Mouse (Mus musculus) hindbrain, postnatal 0 days (tissue): ENCODE results near the gene BC049352. TPM values are rescaled to one million over a fixed set of nuclear protein-coding genes. Genes with fewer than 3 reads are reported as not detected.
A peak's percentile ranks its signal among the peaks of the same experiment; 100 is the strongest.

Experiments used
- ATAC-seq: fragments of 200-750 bp; cut with Nextera tagmentation; 2 replicates; pipeline ENCODE4 v1.8.0; 2017; ENCODE audit warnings: mild to moderate bottlenecking, moderate TSS enrichment, moderate library complexity
- DNase-seq: peaks from one replicate; pipeline ENCODE4 v3.0.0-alpha.2; 2015; ENCODE audit warnings: low spot score
- H3K27ac ChIP-seq: fragments of 300-500 bp; sonication (generic); 2 replicates; pipeline ENCODE4 v1.5.1; 2014; ENCODE audit warnings: mild to moderate bottlenecking
- H3K27me3 ChIP-seq: fragments of 300-500 bp; sonication (generic); 2 replicates; pipeline ENCODE4 v1.6.1; 2014; ENCODE audit warnings: low read length, mixed read lengths; ENCODE audit not compliant: insufficient read depth
- H3K36me3 ChIP-seq: fragments of 300-500 bp; sonication (generic); 2 replicates; pipeline ENCODE4 v1.6.1; 2014; ENCODE audit warnings: low read length, mixed read lengths; ENCODE audit not compliant: insufficient read depth
- H3K4me1 ChIP-seq: fragments of 300-500 bp; sonication (generic); 2 replicates; pipeline ENCODE4 v1.6.1; 2014; ENCODE audit warnings: antibody characterized with exemption, low read length, mixed read lengths; ENCODE audit not compliant: insufficient read depth
- H3K4me2 ChIP-seq: fragments of 300-500 bp; sonication (generic); 2 replicates; pipeline ENCODE4 v1.6.1; 2014; ENCODE audit warnings: low read depth, mild to moderate bottlenecking, low read length, moderate library complexity, mixed read lengths
- H3K4me3 ChIP-seq: fragments of 300-500 bp; sonication (generic); 2 replicates; pipeline ENCODE4 v1.5.1; 2014; ENCODE audit warnings: low read length
- H3K9ac ChIP-seq: fragments of 300-500 bp; sonication (generic); replicated peaks from 2 replicates; pipeline ENCODE4 v1.6.1; 2014; ENCODE audit warnings: mild to moderate bottlenecking, low read length, moderate library complexity, mixed read lengths
- H3K9me3 ChIP-seq: fragments of 300-500 bp; sonication (generic); 2 replicates; pipeline ENCODE4 v1.6.1; 2016; ENCODE audit warnings: low read length, mixed read lengths
- CTCF ChIP-seq: IDR thresholded peaks from 2 replicates; pipeline ENCODE4 v1.5.1; 2016; ENCODE audit warnings: antibody characterized with exemption, control low read depth, low read depth
- WGBS: fragments of 180-500 bp; shearing (Covaris S2); extraction: QIAGEN DNeasy Blood & Tissue Kit; methylation state at CpG from one replicate; pipeline ENCODE4 v1.1.7; 2014; 5-methylcytosine and 5-hydroxymethylcytosine counted together
- microRNA-seq, 2 experiments: library from miRNA; unstranded; fragments of <30 nt; microRNA quantifications; one replicate each; pipeline ENCODE4; 2016
- polyA plus RNA-seq: library from polyadenylated mRNA; unstranded; fragments of >200 nt; fragmentation: Nextera tagmentation; extraction: Ambion mirVana; gene quantifications from 2 replicates; pipeline ENCODE4 v1.2.1, GENCODE M21; 2015
- total RNA-seq: library from RNA; depleted of rRNA; stranded (reverse); fragments of >200 nt; gene quantifications from 2 replicates; pipeline ENCODE4 v1.2.3, GENCODE M21; 2014; rRNA removed

The BC049352 gene
- total and polyA plus RNA-seq, 2 experiments from 2014 or later = 0.16 TPM; not detected in 1

- Histone ChIP-seq H3K9me3 (no peaks in the 10 kb centered on the region), H3K9ac (no peak overlapping the region), H3K27me3 (no peaks in the 10 kb centered on the region), H3K4me2 (no peak overlapping the region), H3K36me3 (no peaks in the 10 kb centered on the region), H3K27ac (no peak overlapping the region), H3K4me1 (no peaks in the 10 kb centered on the region), H3K4me3 (no peak overlapping the region)
- DNase-seq (no peak), ATAC-seq (no peak)
- no peak for TF ChIP-seq CTCF
- 90% methylated on average over 5 of the region's 5 CpGs for WGBS
These were observed 100.7 kb downstream of the BC049352 start for GRCm38 (mm10) chr9:45282466-45282865.

DNA sequence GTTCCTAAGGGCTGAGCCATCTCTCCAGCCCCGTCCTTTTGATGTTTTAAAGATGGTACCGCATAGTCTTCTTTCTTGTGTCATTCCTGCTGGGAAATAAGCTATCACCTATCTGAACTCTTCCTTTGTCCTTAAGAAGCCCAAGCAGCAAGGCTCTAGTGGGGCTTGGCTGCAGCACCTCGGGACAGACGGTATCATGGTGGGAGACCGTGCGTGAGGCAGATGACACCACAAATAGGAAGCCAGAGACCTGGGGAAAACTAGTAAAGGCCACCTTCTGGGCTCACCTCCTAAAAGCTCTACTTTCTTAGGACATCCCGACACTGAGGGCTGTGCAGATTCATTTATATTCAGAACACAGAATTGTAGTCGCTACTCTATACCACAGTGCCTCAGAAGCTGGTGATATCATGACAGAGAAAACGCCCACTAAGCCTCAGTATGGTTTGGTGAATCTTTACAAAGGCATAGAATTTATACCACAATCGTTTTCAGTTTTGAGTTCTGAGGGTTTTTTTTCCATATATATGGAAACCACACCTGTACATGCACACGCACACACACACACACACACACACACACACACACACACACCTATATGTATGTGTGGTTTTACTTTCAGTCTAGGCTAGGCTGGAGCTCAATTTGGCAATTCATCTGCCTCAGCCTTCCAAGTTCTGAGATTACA, 109.8 kb downstream of the BC049352 start:
- Histone ChIP-seq H3K27ac (no peak overlapping the region), H3K36me3 (no peaks in the 10 kb centered on the region), H3K4me2 (no peak overlapping the region), H3K4me1 (no peaks in the 10 kb centered on the region), H3K9ac (no peak overlapping the region), H3K9me3 (no peaks in the 10 kb centered on the region), H3K27me3 (no peaks in the 10 kb centered on the region), H3K4me3 (no peak overlapping the region)
- TF ChIP-seq CTCF = no peak
- ATAC-seq (no peak), DNase-seq (no peak)
- WGBS = 77% methylated on average over 11 of the region's 11 CpGs

DNA sequence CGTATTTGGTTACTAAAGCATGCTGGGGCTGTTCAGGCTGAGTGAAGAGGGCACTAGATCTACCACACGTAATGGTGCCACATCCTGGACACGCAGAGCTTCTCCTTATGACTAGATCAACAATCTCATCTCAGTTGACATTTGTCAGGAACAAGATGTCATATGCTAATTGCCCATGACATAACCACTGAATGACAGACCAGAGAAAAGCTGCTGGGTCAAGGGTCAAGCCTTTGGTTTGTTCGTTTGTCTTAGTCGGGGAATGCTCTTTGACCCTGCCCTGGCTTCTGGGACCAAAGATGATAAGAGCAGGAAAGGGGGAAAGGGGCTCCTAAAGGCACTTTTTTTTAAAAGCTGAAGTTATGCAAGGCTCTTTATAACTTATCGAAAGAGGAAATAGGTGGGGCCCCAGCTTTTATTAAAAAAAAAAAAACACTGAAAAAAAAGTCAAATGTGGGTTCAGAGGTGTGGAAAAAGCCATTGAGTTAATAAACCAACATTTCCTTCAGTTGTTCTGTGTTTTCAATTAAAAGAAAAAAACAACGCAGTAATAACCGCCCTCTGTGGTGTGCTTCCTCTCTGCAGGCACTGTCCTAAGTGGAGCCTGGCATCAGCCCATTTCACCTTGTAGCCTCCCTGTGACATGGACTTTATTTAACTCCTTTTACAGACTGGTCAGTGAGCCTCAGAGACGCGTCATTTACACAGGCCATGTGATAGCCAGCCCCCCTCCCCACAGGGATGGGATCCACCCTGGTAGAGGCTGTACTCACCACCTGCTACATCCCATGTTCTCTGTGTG, 112.6 kb downstream of the BC049352 start:
- no peak for TF ChIP-seq CTCF
- H3K9ac ChIP-seq = no peak overlapping the region
- no peak for ATAC-seq
- no peaks in the 10 kb centered on the region for H3K9me3 ChIP-seq
- no peaks in the 10 kb centered on the region for H3K4me1 ChIP-seq
- no peak for DNase-seq
- no peak overlapping the region for H3K4me2 ChIP-seq
- H3K27me3 ChIP-seq = no peaks in the 10 kb centered on the region
- no peak overlapping the region for H3K4me3 ChIP-seq
- 39% methylated on average over 10 of the region's 10 CpGs for WGBS
- no peak overlapping the region for H3K27ac ChIP-seq
- no peaks in the 10 kb centered on the region for H3K36me3 ChIP-seq

DNA sequence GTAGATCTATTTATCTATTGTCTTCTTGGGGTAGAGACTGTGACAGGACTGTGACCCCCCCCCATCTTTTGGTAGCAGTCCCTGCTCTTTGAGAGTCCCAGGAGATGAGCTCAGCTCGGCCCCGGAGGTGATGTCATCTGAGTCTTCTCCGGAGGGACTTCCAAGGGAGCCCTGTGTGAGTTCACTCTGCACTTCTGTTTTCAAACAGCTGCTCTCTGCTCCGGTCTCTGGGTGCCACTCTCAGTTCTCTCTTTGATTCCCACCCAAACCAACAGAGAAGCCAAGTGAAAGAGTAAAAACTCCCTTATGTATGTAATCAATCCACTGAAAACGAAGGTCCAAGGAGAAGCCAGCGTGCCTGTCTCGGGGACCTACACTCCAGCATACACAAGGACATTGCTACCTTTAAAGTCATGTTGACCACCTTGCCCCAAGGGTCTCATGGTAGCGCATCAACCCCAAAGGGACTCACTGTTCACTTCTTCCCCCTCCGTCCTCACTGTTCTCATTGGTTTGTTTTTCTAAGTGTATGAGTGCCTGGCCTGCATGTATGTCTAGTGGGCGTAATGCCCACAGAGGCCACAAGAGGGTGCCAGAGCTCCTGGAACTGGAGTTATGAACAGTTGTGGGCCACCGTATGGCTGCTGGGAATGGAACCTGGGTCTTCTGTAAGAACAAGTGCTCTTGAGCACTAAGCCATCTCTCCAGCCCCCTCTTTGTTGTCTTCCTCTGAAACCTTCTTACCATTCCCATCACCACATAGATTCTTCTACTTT, 117.6 kb downstream of the BC049352 start:
- DNase-seq (peak; percentile 53), ATAC-seq (no peak)
- H3K36me3 ChIP-seq = no peaks in the 10 kb centered on the region
- no peaks in the 10 kb centered on the region for H3K27me3 ChIP-seq
- H3K27ac ChIP-seq = no peak overlapping the region
- WGBS = 83% methylated on average over 11 of the region's 11 CpGs
- H3K9ac ChIP-seq = no peak overlapping the region
- H3K4me2 ChIP-seq = no peak overlapping the region
- peak; percentile 73 for TF ChIP-seq CTCF
- H3K4me3 ChIP-seq = no peak overlapping the region
- H3K4me1 ChIP-seq = no peaks in the 10 kb centered on the region
- no peaks in the 10 kb centered on the region for H3K9me3 ChIP-seq

Small RNAs within 50 kb of the gene (microRNA-seq; reads per million reads assigned to microRNA genes)
- 0 reads per million in 2 experiments for gene Mir7086

Other genes with a start within 250 kb of the BC049352 start
- 42.9 and 44.5 TPM in 2 replicates for gene Ube4a, start 216.4 kb upstream of the BC049352 start, total RNA-seq
- 23.8 and 24.8 TPM in 2 replicates for gene Ube4a, start 216.4 kb upstream of the BC049352 start, polyA plus RNA-seq
- not detected in 2 replicates for gene Cd3g, start 201.6 kb upstream of the BC049352 start, total RNA-seq
- not detected in 2 replicates for gene Cd3g, start 201.6 kb upstream of the BC049352 start, polyA plus RNA-seq
- not detected in 2 replicates for gene Cd3d, start 200.2 kb upstream of the BC049352 start, total RNA-seq
- gene Cd3d, start 200.2 kb upstream of the BC049352 start, polyA plus RNA-seq = 0.09 TPM in 1 of 2 replicates, not detected in the other
- gene Cd3e, start 172.4 kb upstream of the BC049352 start, total RNA-seq = not detected in 2 replicates
- gene Cd3e, start 172.4 kb upstream of the BC049352 start, polyA plus RNA-seq = 0.16 and 0.20 TPM in 2 replicates
- 2.0 and 4.1 TPM in 2 replicates for gene Mpzl2, start 142.2 kb upstream of the BC049352 start, total RNA-seq
- gene Mpzl2, start 142.2 kb upstream of the BC049352 start, polyA plus RNA-seq = 3.0 and 4.1 TPM in 2 replicates
- gene Mpzl3, start 126.8 kb upstream of the BC049352 start, total RNA-seq = 0.50 and 1.8 TPM in 2 replicates
- 1.2 and 1.6 TPM in 2 replicates for gene Mpzl3, start 126.8 kb upstream of the BC049352 start, polyA plus RNA-seq
- gene Jaml, start 102.8 kb upstream of the BC049352 start, total RNA-seq = not detected in 2 replicates
- 0.40 and 0.71 TPM in 2 replicates for gene Jaml, start 102.8 kb upstream of the BC049352 start, polyA plus RNA-seq
- 9.9 and 14.3 TPM in 2 replicates for gene Scn2b, start 64.2 kb upstream of the BC049352 start, total RNA-seq
- gene Scn2b, start 64.2 kb upstream of the BC049352 start, polyA plus RNA-seq = 9.0 and 9.7 TPM in 2 replicates
- 2.2 TPM in 2 replicates for gene Scn4b, start 43.6 kb upstream of the BC049352 start, total RNA-seq
- 0.79 and 0.85 TPM in 2 replicates for gene Scn4b, start 43.6 kb upstream of the BC049352 start, polyA plus RNA-seq
- 1.1 TPM in 1 of 2 replicates, not detected in the other for gene Tmprss4, start 22.1 kb downstream of the BC049352 start, total RNA-seq
- gene Tmprss4, start 22.1 kb downstream of the BC049352 start, polyA plus RNA-seq = not detected in 2 replicates
- 1.4 and 1.5 TPM in 2 replicates for gene Il10ra, start 87.1 kb downstream of the BC049352 start, total RNA-seq
- 0.70 and 0.83 TPM in 2 replicates for gene Il10ra, start 87.1 kb downstream of the BC049352 start, polyA plus RNA-seq
- gene Tmprss13, start 137.1 kb downstream of the BC049352 start, total RNA-seq = 0.04 TPM in 1 of 2 replicates, not detected in the other
- gene Tmprss13, start 137.1 kb downstream of the BC049352 start, polyA plus RNA-seq = not detected in 2 replicates
- 461 and 490 TPM in 2 replicates for gene Fxyd6, start 188.2 kb downstream of the BC049352 start, total RNA-seq
- 752 and 767 TPM in 2 replicates for gene Fxyd6, start 188.2 kb downstream of the BC049352 start, polyA plus RNA-seq
- 17.1 and 18.6 TPM in 2 replicates for gene Fxyd2, start 217.7 kb downstream of the BC049352 start, total RNA-seq
- gene Fxyd2, start 217.7 kb downstream of the BC049352 start, polyA plus RNA-seq = 19.5 and 21.5 TPM in 2 replicates
- gene Dscaml1, start 244.6 kb downstream of the BC049352 start, total RNA-seq = 37.5 and 47.4 TPM in 2 replicates
- gene Dscaml1, start 244.6 kb downstream of the BC049352 start, polyA plus RNA-seq = 10.5 and 12.4 TPM in 2 replicates